Mouse (Mus musculus): ENCODE results near the gene Emx2.

Gene Emx2

GRCm38 (mm10) chr19:59457951-59458742 lies at the start of gene Emx2:
Emx2 (plus strand) TSS chr19:59458372.
- no peak for DNase-seq (ENCODE audit: low spot score in 2 of 2)

GRCm38 (mm10) chr19:59414128-59414527 lies 44.0 kb upstream of the Emx2 start:
- DNase-seq (ENCODE audit: low spot score in 2 of 2), result no peak

- DNase-seq (ENCODE audit: low spot score in 2 of 2), result peak; percentile 79 to 91
Measured at GRCm38 (mm10) chr19:59418024-59418423, 40.1 kb upstream of the Emx2 start.

GRCm38 (mm10) chr19:59418671-59419070 lies 39.5 kb upstream of the Emx2 start:
- DNase-seq (ENCODE audit: low spot score in 2 of 2), result no peak

GRCm38 (mm10) chr19:59422393-59422792 lies 35.8 kb upstream of the Emx2 start:
- no peak for DNase-seq (ENCODE audit: low spot score in 2 of 2)

GRCm38 (mm10) chr19:59423685-59424084 lies 34.5 kb upstream of the Emx2 start:
- DNase-seq (ENCODE audit: low spot score in 2 of 2), result no peak

GRCm38 (mm10) chr19:59424975-59425374 lies 33.2 kb upstream of the Emx2 start:
- no peak for DNase-seq (ENCODE audit: low spot score in 2 of 2)

- no peak for DNase-seq (ENCODE audit: low spot score in 2 of 2)
Measured at GRCm38 (mm10) chr19:59432286-59432685, 25.9 kb upstream of the Emx2 start.

- no peak for DNase-seq (ENCODE audit: low spot score in 2 of 2)
Measured at GRCm38 (mm10) chr19:59450561-59451135, 7.5 kb upstream of the Emx2 start.

- DNase-seq (ENCODE audit: low spot score in 2 of 2), result no peak
Measured at GRCm38 (mm10) chr19:59451441-59451951, 6.7 kb upstream of the Emx2 start.

GRCm38 (mm10) chr19:59452321-59452720 lies 5.9 kb upstream of the Emx2 start:
- no peak for DNase-seq (ENCODE audit: low spot score in 2 of 2)

GRCm38 (mm10) chr19:59453591-59453990 lies 4.6 kb upstream of the Emx2 start:
- DNase-seq (ENCODE audit: low spot score in 2 of 2), result no peak

- DNase-seq (ENCODE audit: low spot score in 2 of 2), result peak; percentile 46 to 78
Measured at GRCm38 (mm10) chr19:59454196-59454595, 4.0 kb upstream of the Emx2 start.

- DNase-seq (ENCODE audit: low spot score in 2 of 2), result no peak
Measured at GRCm38 (mm10) chr19:59455671-59456070, 2.5 kb upstream of the Emx2 start.

- no peak for DNase-seq (ENCODE audit: low spot score in 2 of 2)
Measured at GRCm38 (mm10) chr19:59457011-59457945, 894 bp upstream of the Emx2 start.

- DNase-seq (ENCODE audit: low spot score in 2 of 2), result no peak
Measured at GRCm38 (mm10) chr19:59458743-59459135, 567 bp downstream of the Emx2 start.

- peak in 1 of 2 experiments; percentile 68 for DNase-seq (ENCODE audit: low spot score in 2 of 2)
Measured at GRCm38 (mm10) chr19:59459158-59459781, 1.1 kb downstream of the Emx2 start.

- DNase-seq (ENCODE audit: low spot score in 2 of 2), result no peak
Measured at GRCm38 (mm10) chr19:59459811-59460241, 1.7 kb downstream of the Emx2 start.

GRCm38 (mm10) chr19:59460328-59461115 lies 2.4 kb downstream of the Emx2 start:
- peak in 1 of 2 experiments; percentile 59 for DNase-seq (ENCODE audit: low spot score in 2 of 2)
